Mouse (Mus musculus) E14TG2a.4 (cell line): ENCODE measurements at regions not wholly inside any gene's neighbourhood (a gene's known extent, or its start where the extent isn't known, plus 50 kb on each side); places are given as distances from the start of the nearest gene placed in this dataset.

Source experiments
- CTCF ChIP-seq: conservative IDR thresholded peaks from 2 replicates; pipeline ENCODE4 v1.5.1; 2014; ENCODE audit warnings: low read length
- NANOG ChIP-seq: IDR thresholded peaks from 2 replicates; pipeline ENCODE4 v1.6.1; 2014; ENCODE audit warnings: borderline replicate concordance, low read length, mixed read lengths
- POU5F1 ChIP-seq: IDR thresholded peaks from 2 replicates; pipeline ENCODE4 v1.6.1; 2014; ENCODE audit warnings: low read length, borderline replicate concordance

- TF ChIP-seq CTCF (no peak), NANOG (no peak), POU5F1 (no peak)
Observed at GRCm38 (mm10) chr17:7654064-7654564, 173.0 kb downstream of the Fndc1 start.
